In genomic region chr12:79211447-79211846, GRCm38 (mm10) we compare ENCODE assay signal across 15 mouse cellular contexts. TPM values are rescaled to one million over a fixed set of nuclear protein-coding genes. Genes with fewer than 3 reads are reported as not detected.
"Had no signal": no experiment of that assay in that cellular context is flagged by ENCODE, and none has a peak within 500 bp of the region (broad histone marks: within the 10 kb centered on the region; RNA-seq: fewer than 3 reads in every experiment).

No protein-coding gene starts in this region.

- H3K9me3 ChIP-seq: midbrain, embryonic 13.5 days had no signal

- H3K4me3 ChIP-seq: left cerebral cortex, adult 2 months; midbrain, embryonic 13.5 days had no signal

- ATAC-seq: liver, postnatal 0 days; lung, postnatal 0 days; midbrain, embryonic 13.5 days had no signal

- H3K27me3 ChIP-seq: midbrain, embryonic 13.5 days had no signal

- H3K4me2 ChIP-seq: lung, embryonic 14.5 days; midbrain, embryonic 13.5 days had no signal

- H3K27ac ChIP-seq: kidney, postnatal 0 days; left cerebral cortex, adult 2 months; liver, embryonic 14.5 days; macrophage; midbrain, embryonic 13.5 days had no signal

- H3K9ac ChIP-seq: liver, embryonic 14.5 days; liver, postnatal 0 days; lung, embryonic 14.5 days; midbrain, embryonic 13.5 days had no signal

- H3K36me3 ChIP-seq: midbrain, embryonic 13.5 days had no signal

- DNase-seq: kidney, adult 2 months; kidney, postnatal 25 days; layer of hippocampus, postnatal 36 days; liver, postnatal 0 days; lung, embryonic 14.5 days; thymus, adult 18-20 months; thymus, postnatal 14 days; thymus, postnatal 4 days had no signal

RNA-seq across cellular contexts. Expression of gene Rdh12, which starts 2.7 kb away (rescaled TPM):
- polyA plus RNA-seq: liver, adult 2 months had no signal
